Mouse (Mus musculus): Measurements from ENCODE around the gene Muc4. TPM values are rescaled to one million over a fixed set of nuclear protein-coding genes. Genes with fewer than 3 reads are reported as not detected.

Muc4 gene
- polyA plus RNA-seq, 1 experiment from 2014 or later, result not detected

DNA sequence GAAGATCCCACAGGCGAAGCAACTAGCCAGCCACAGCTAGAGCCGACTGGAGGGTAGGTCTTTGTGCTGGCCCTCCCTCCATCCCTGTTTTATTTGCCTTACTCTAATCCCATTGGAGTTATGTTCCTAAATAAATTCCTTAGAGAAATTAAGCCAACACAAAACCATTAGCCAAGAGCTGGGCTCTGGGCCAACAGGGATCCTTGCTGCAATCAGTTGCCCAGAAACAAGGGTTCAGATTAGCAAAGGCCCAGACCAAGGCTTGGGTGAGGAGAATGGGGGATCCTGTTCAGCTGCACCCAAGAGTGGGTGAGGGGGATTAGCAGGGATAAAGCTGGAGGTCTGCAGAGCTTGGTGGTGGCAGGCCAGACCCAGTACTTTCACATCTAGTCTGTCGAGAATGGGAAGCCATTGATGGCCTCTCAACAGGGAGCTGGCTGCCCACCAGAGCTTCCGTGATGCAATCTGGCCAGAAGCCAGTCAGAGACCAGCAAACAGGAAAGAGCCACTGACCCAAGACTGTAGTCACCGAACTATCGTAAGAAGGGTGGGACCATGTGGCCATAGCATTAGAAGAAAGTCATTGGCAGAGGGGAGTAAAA is 67.7 kb downstream of the Muc4 start:
- no peaks in the 10 kb centered on the region for H3K27me3 ChIP-seq
- DNase-seq (ENCODE audit: low read depth, low spot score) (peak; percentile 97), ATAC-seq (peak; percentile 55)
- ChIA-PET CTCF (interaction anchor here (0.7 to 1.5 kb wide), 4 partner anchors 9 to 106 kb away, joined by 3 to 4 read pairs (median 3); no protein-coding TSS in a partner anchor), POLR2A (interaction anchor here (0.8 to 1.2 kb wide), 2 partner anchors 20 to 75 kb away, joined by 3 to 4 read pairs; no protein-coding TSS in a partner anchor)
- no peak for TF ChIP-seq CTCF (IDR thresholded peaks at IDR 0.05)
- in situ Hi-C loops (cut with MboI; ENCODE audit: low pct_unique_long_range_greater_than_20kb), result loop anchor here (5.0 kb wide), 1 partner anchor 76 kb away; no protein-coding TSS in a partner anchor

- ChIA-PET POLR2A (interaction anchor here (0.8 to 1.2 kb wide), 2 partner anchors 21 to 75 kb away, joined by 3 to 4 read pairs; no protein-coding TSS in a partner anchor), CTCF (interaction anchor here (0.9 to 1.5 kb wide), 3 partner anchors 8 to 90 kb away, joined by 3 to 4 read pairs (median 3); no protein-coding TSS in a partner anchor)
- ATAC-seq (no peak), DNase-seq (ENCODE audit: low read depth, low spot score) (no peak)
- no peaks in the 10 kb centered on the region for H3K27me3 ChIP-seq
- no peak for TF ChIP-seq CTCF (IDR thresholded peaks at IDR 0.05)
- in situ Hi-C loops (cut with MboI; ENCODE audit: low pct_unique_long_range_greater_than_20kb), result loop anchor here (5.0 kb wide), 1 partner anchor 77 kb away; no protein-coding TSS in a partner anchor
Measured at GRCm38 (mm10) chr16:32803901-32804300, 68.2 kb downstream of the Muc4 start.

DNA sequence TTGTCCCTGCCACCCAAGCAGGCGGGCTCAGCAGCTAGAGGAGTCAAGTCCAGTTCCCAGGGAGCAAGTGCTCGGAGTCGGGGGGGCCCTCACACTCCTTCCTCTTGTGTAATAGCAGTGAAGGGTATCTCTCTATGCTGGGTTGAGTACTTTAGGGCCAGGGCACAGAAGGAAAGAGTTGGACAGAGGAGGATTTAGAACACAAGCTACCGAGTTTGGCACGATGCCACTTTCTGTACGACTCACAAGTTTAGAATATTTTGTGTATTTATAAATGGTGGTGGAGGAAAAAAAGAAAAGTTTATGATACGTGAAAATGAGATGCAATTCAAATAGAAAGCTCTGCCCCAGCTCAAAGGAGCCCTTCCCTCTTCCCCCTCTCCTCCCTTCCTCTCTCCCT is 69.5 kb downstream of the Muc4 start:
- no peak for ATAC-seq
- TF ChIP-seq CTCF (IDR thresholded peaks at IDR 0.05), result no peak
- ChIA-PET CTCF (interaction anchor here (1.5 kb wide), 2 partner anchors 20 to 108 kb away, joined by 3 read pairs; no protein-coding TSS in a partner anchor), POLR2A (no interaction called here)
- no peaks in the 10 kb centered on the region for H3K27me3 ChIP-seq
- DNase-seq (ENCODE audit: low read depth, low spot score), result no peak
- in situ Hi-C loops (cut with MboI; ENCODE audit: low pct_unique_long_range_greater_than_20kb), result no loop called here

DNA sequence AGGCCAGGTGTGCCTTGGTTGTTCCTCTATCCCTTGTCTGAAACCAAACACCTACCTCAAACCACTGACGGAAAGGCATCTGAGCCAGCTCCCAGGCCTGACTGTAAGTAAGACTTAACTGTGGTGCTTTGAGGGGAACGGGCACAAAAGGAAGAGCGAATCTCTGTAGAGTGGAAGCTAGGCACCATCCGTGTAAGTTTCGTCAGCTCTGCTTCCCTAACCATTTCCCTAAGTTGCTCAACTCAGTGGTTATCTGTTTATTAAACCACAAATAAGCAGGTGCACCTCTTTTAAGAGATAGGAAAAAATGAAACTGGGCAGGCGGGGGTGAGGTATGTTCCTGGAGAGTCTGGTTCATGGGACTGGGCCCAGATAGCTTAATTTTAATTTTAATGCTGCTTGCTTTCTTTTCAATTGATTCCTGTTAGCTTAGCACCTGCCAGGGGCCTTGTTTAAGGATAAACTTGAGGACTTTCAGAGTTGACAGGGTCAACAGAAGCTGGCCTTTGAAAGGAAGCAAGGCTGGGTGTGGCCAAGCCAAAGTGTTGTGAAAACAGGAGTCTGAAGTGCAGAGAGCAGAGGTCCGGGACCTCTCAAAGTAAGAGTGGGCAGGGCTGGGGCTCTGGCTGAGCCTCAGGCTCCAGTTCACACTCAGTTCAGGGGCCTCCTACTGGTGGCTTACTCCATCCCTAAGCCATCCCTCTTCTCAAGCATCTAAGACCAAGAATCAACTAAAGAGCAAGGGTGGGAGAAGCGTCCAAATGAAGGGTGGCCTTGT is 71.9 kb downstream of the Muc4 start:
- DNase-seq (ENCODE audit: low read depth, low spot score) (no peak), ATAC-seq (no peak)
- POLR2A ChIA-PET, result interaction anchor here (0.6 kb wide), 1 partner anchor 456 kb away, joined by 4 read pairs; no protein-coding TSS in a partner anchor
- TF ChIP-seq CTCF (IDR thresholded peaks at IDR 0.05), result no peak
- no peaks in the 10 kb centered on the region for H3K27me3 ChIP-seq
- CTCF ChIA-PET, result interaction anchor here (0.9 to 1.8 kb wide), 2 partner anchors 28 to 111 kb away, joined by 3 to 4 read pairs; no protein-coding TSS in a partner anchor
- in situ Hi-C loops (cut with MboI; ENCODE audit: low pct_unique_long_range_greater_than_20kb), result no loop called here

DNA sequence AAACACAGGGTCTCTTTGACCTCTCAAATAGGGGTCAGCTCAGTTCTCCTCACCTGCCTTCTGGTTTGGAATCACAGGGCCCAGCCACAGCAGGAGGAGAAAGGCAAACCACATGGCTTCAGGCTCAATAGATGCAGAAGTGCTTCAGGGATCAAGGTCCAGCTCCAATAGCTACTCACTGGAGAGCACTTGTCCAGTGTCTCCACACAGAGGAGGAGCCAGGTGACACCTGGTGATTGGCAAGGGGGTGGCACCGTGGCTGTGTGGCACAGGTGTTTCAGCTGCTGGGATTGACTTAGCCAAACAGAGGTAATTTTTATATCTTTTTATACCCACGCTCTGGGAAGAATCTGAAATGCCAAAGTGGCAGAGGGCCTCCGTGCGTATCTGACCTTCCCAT is 74.6 kb downstream of the Muc4 start, which contains the start of gene Smbd1:
Smbd1 (minus strand) TSS at position 157 of the 400 bp plus-strand sequence.
- in situ Hi-C loops (cut with MboI; ENCODE audit: low pct_unique_long_range_greater_than_20kb), result loop anchor here (5.0 to 10.0 kb wide), 3 partner anchors 113 to 344 kb away; no protein-coding TSS in a partner anchor
- H3K27me3 ChIP-seq, result no peaks in the 10 kb centered on the region
- POLR2A ChIA-PET, result interaction anchor here (0.6 kb wide), 1 partner anchor 235 kb away, joined by 6 read pairs; no protein-coding TSS in a partner anchor
- DNase-seq (ENCODE audit: low read depth, low spot score) (no peak), ATAC-seq (no peak)
- CTCF ChIA-PET, result no interaction called here
- TF ChIP-seq CTCF (IDR thresholded peaks at IDR 0.05), result no peak

DNA sequence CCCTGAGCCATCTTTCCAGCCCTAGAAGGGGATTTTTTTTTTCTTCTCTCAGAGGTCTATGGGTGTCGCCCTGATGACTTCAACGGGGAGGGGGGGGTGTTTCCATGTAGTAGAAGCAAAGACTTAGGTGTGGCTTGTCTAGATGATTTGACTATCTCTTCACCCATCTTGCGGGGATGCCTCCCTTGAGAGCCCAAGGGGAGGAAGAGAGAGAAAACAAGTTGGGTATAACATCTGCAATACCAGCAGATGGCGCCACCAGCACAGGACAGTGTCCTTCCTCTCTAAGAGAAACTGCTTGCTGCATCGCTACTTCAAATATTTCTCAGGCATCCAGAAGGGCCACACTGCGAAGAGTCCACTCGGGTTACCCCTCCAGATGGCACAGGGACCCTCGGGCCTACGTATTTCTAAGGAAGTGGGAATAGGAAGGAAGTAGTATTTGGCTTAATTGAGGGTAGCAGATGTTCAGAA is 77.2 kb downstream of the Muc4 start:
- CTCF ChIA-PET, result interaction anchor here (1.5 kb wide), 1 partner anchor 116 kb away, joined by 8 read pairs; no protein-coding TSS in a partner anchor
- in situ Hi-C loops (cut with MboI; ENCODE audit: low pct_unique_long_range_greater_than_20kb), result loop anchor here (5.0 to 10.0 kb wide), 3 partner anchors 116 to 342 kb away; no protein-coding TSS in a partner anchor
- no peak for ATAC-seq

GRCm38 (mm10) chr16:32813362-32813761 is 77.7 kb downstream of the Muc4 start:
- no peak for ATAC-seq
- no peaks in the 10 kb centered on the region for H3K27me3 ChIP-seq
- ChIA-PET POLR2A (interaction anchor here (1.2 kb wide), 1 partner anchor 66 kb away, joined by 3 read pairs; no protein-coding TSS in a partner anchor), CTCF (interaction anchor here (2.6 kb wide), 1 partner anchor 115 kb away, joined by 12 read pairs; no protein-coding TSS in a partner anchor)
- DNase-seq (ENCODE audit: low read depth, low spot score), result no peak
- TF ChIP-seq CTCF (IDR thresholded peaks at IDR 0.05), result no peak
- in situ Hi-C loops (cut with MboI; ENCODE audit: low pct_unique_long_range_greater_than_20kb), result loop anchor here (5.0 to 10.0 kb wide), 3 partner anchors 116 to 341 kb away; no protein-coding TSS in a partner anchor

More for the DNA sequence above, 77.2 kb downstream of the Muc4 start:
- POLR2A ChIA-PET, result no interaction called here
- DNase-seq (ENCODE audit: low read depth, low spot score), result no peak
- peak; percentile 89 for TF ChIP-seq CTCF (IDR thresholded peaks at IDR 0.05)
- H3K27me3 ChIP-seq, result no peaks in the 10 kb centered on the region

- CTCF ChIA-PET, result interaction anchor here (2.6 kb wide), 1 partner anchor 116 kb away, joined by 12 read pairs; no protein-coding TSS in a partner anchor
- in situ Hi-C loops (cut with MboI; ENCODE audit: low pct_unique_long_range_greater_than_20kb), result loop anchor here (5.0 to 10.0 kb wide), 3 partner anchors 116 to 341 kb away; no protein-coding TSS in a partner anchor
Measured at GRCm38 (mm10) chr16:32813771-32814170, 78.1 kb downstream of the Muc4 start.

DNA sequence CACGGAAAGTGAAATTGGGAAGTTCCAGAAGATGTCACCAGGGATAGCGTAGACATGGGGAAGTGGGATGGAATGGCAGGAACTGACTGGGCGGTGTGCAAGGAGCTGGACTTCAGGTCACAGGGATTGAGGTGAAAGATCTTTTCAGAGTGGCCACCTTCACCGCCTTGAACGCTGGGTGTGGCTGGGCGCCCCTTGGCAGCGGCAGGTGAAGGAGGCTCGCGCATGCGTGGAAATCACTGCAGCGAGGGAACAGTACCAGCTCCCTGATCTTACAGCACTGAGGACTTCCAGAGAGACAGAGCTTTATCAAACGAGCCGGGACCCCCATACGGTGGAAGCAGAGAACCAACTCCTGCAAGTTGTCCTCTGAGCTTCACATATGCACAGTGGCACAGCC is 78.9 kb downstream of the Muc4 start:
- in situ Hi-C loops (cut with MboI; ENCODE audit: low pct_unique_long_range_greater_than_20kb), result loop anchor here (5.0 to 10.0 kb wide), 3 partner anchors 117 to 340 kb away; no protein-coding TSS in a partner anchor
- ATAC-seq (no peak), DNase-seq (ENCODE audit: low read depth, low spot score) (no peak)
- ChIA-PET CTCF (interaction anchor here (2.6 kb wide), 1 partner anchor 117 kb away, joined by 12 read pairs; no protein-coding TSS in a partner anchor), POLR2A (interaction anchor here (1.2 kb wide), 1 partner anchor 65 kb away, joined by 3 read pairs; no protein-coding TSS in a partner anchor)
- no peaks in the 10 kb centered on the region for H3K27me3 ChIP-seq
- TF ChIP-seq CTCF (IDR thresholded peaks at IDR 0.05), result no peak

More at GRCm38 (mm10) chr16:32813771-32814170, 78.1 kb downstream of the Muc4 start:
- no peak for TF ChIP-seq CTCF (IDR thresholded peaks at IDR 0.05)
- DNase-seq (ENCODE audit: low read depth, low spot score) (no peak), ATAC-seq (no peak)
- H3K27me3 ChIP-seq, result no peaks in the 10 kb centered on the region
- POLR2A ChIA-PET, result interaction anchor here (1.2 kb wide), 1 partner anchor 66 kb away, joined by 3 read pairs; no protein-coding TSS in a partner anchor
